Mouse (Mus musculus): ENCODE measurements at regions not wholly inside any gene's neighbourhood (a gene's known extent, or its start where the extent isn't known, plus 50 kb on each side); places are given as distances from the start of the nearest gene placed in this dataset.

- TF ChIP-seq TBP (conservative IDR thresholded peaks at IDR 0.05; ENCODE audit: low read depth, low read length) (no peak), CTCF (conservative IDR thresholded peaks at IDR 0.05 in 1 of 2, IDR thresholded peaks at IDR 0.05 in 1 of 2; ENCODE audit: low read depth in 2 of 2, low read length in 2 of 2) (no peak), USF1 (IDR thresholded peaks at IDR 0.05; ENCODE audit: low read depth, low read length) (no peak), PAX5 (IDR thresholded peaks at IDR 0.05; ENCODE audit: low read length) (no peak), NELFE (IDR thresholded peaks at IDR 0.05; ENCODE audit: low read depth, low read length) (no peak)
Measured at GRCm38 (mm10) chr15:38368291-38368690, 942.9 kb downstream of the 4930447A16Rik start.

Measured in CH12.LX (cell line).